Mouse (Mus musculus) brain, embryonic 14.5 days (tissue): ENCODE measurements around the gene Thbs4.

ENCODE experiments used
- CTCF ChIP-seq: fragments of 200-500 bp; IDR thresholded peaks from 2 replicates; pipeline ENCODE4 v1.5.1; 2012; ENCODE audit warnings: inconsistent platforms, mild to moderate bottlenecking, moderate library complexity, borderline replicate concordance; ENCODE audit not compliant: insufficient read depth, insufficient read length; ENCODE audit errors: extremely low read depth
- POLR2A ChIP-seq: fragments of 200-500 bp; IDR thresholded peaks from 2 replicates; pipeline ENCODE4 v1.6.1; 2012; ENCODE audit warnings: mild to moderate bottlenecking, inconsistent platforms, borderline replicate concordance; ENCODE audit not compliant: poor library complexity, insufficient read depth, insufficient read length, severe bottlenecking; ENCODE audit errors: extremely low read depth

DNA sequence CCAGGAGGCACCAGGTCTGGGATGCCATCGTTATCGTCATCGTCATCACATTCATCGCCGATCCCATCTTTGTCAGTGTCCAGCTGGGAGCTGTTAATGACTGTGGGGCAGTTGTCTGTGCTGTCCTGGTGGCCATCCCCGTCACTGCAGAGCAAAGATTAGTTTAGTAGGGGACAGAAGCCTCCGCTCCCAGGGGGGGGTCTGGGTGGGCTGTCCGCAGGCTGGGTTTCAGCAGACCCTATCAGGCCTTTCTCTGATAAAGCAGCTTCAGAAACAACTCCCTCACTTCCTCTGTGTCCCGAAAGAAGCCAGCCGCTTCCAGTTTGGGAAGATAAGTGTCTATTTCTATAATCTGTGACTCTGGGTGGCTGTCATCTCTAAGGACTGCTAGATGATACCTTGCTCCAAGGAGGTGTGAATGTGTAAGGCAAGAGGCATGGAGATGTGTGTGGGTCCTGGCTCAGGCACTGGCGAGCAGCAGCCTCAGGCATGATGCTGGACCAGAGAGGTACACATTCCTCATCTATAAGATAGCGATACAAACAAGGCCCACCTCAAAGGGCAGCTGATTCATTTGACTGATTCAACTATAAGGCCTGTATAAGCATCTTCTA, 36.5 kb downstream of the Thbs4 start:
- TF ChIP-seq CTCF = no peak
- no peak for TF ChIP-seq POLR2A
